ENCODE assay signal across 13 mouse cellular contexts in genomic region chr12:111120976-111121645, GRCm38 (mm10).
"Had no signal": no experiment of that assay in that cellular context is flagged by ENCODE, and none has a peak within 500 bp of the region (broad histone marks: within the 10 kb centered on the region; RNA-seq: fewer than 3 reads in every experiment).

No protein-coding gene starts in this region.

- H3K4me2 ChIP-seq: limb, embryonic 12.5 days; neural tube, embryonic 15.5 days had no signal

- H3K4me1 ChIP-seq: limb, embryonic 12.5 days had no signal

- H3K9ac ChIP-seq: limb, embryonic 12.5 days; liver, embryonic 14.5 days; neural tube, embryonic 15.5 days had no signal

- H3K9me3 ChIP-seq: neural tube, embryonic 15.5 days had no signal

- H3K27me3 ChIP-seq: limb, embryonic 12.5 days; neural tube, embryonic 15.5 days had no signal

- DNase-seq: kidney, postnatal 10 days; kidney, postnatal 4 days; liver; lung, adult 18-20 months; lung, postnatal 36 days; midbrain, embryonic 14.5 days; thymus, adult 18-20 months; thymus, postnatal 14 days had no signal

- H3K4me3 ChIP-seq: layer of hippocampus, adult 2 months; limb, embryonic 12.5 days; myocyte; neural tube, embryonic 15.5 days had no signal

- H3K27ac ChIP-seq: layer of hippocampus, adult 2 months; limb, embryonic 12.5 days; liver, embryonic 14.5 days; neural tube, embryonic 15.5 days had no signal
